Mouse (Mus musculus): Measurements from ENCODE around the gene Cntn4.

Gene Cntn4

GRCm38 (mm10) chr6:106078629-106079028 lies 401.2 kb downstream of the Cntn4 start:
- DNase-seq (ENCODE audit: low spot score): no peak

GRCm38 (mm10) chr6:106097856-106098255 lies 420.4 kb downstream of the Cntn4 start:
- no peak for DNase-seq (ENCODE audit: low spot score)

- no peak for DNase-seq (ENCODE audit: low spot score)
Observed at GRCm38 (mm10) chr6:106118523-106119081, 441.1 kb downstream of the Cntn4 start.

- DNase-seq (ENCODE audit: low spot score): no peak
Observed at GRCm38 (mm10) chr6:106153530-106153929, 476.1 kb downstream of the Cntn4 start.

- no peak for DNase-seq (ENCODE audit: low spot score)
Observed at GRCm38 (mm10) chr6:106155362-106155761, 477.9 kb downstream of the Cntn4 start.

GRCm38 (mm10) chr6:106177546-106177945 lies 500.1 kb downstream of the Cntn4 start:
- DNase-seq (ENCODE audit: low spot score): no peak

- DNase-seq (ENCODE audit: low spot score): no peak
Observed at GRCm38 (mm10) chr6:106181596-106181995, 504.1 kb downstream of the Cntn4 start.

GRCm38 (mm10) chr6:106200974-106201373 lies 523.5 kb downstream of the Cntn4 start:
- DNase-seq (ENCODE audit: low spot score): no peak

- DNase-seq (ENCODE audit: low spot score): no peak
Observed at GRCm38 (mm10) chr6:106207401-106207800, 529.9 kb downstream of the Cntn4 start.

- no peak for DNase-seq (ENCODE audit: low spot score)
Observed at GRCm38 (mm10) chr6:106213071-106213470, 535.6 kb downstream of the Cntn4 start.

GRCm38 (mm10) chr6:106237046-106237948 lies 559.8 kb downstream of the Cntn4 start:
- no peak for DNase-seq (ENCODE audit: low spot score)

GRCm38 (mm10) chr6:106241553-106241952 lies 564.1 kb downstream of the Cntn4 start:
- no peak for DNase-seq (ENCODE audit: low spot score)

GRCm38 (mm10) chr6:106263396-106263795 lies 585.9 kb downstream of the Cntn4 start:
- no peak for DNase-seq (ENCODE audit: low spot score)

- no peak for DNase-seq (ENCODE audit: low spot score)
Observed at GRCm38 (mm10) chr6:106265487-106265886, 588.0 kb downstream of the Cntn4 start.

- DNase-seq (ENCODE audit: low spot score): no peak
Observed at GRCm38 (mm10) chr6:106266304-106266703, 588.8 kb downstream of the Cntn4 start.

GRCm38 (mm10) chr6:106268723-106269122 lies 591.3 kb downstream of the Cntn4 start:
- DNase-seq (ENCODE audit: low spot score): no peak

GRCm38 (mm10) chr6:106277139-106277538 lies 599.7 kb downstream of the Cntn4 start:
- DNase-seq (ENCODE audit: low spot score): no peak

GRCm38 (mm10) chr6:106281621-106282020 lies 604.2 kb downstream of the Cntn4 start:
- no peak for DNase-seq (ENCODE audit: low spot score)

- DNase-seq (ENCODE audit: low spot score): no peak
Observed at GRCm38 (mm10) chr6:106283815-106284214, 606.4 kb downstream of the Cntn4 start.

GRCm38 (mm10) chr6:106299451-106299850 lies 622.0 kb downstream of the Cntn4 start:
- DNase-seq (ENCODE audit: low spot score): no peak

- DNase-seq (ENCODE audit: low spot score): no peak
Observed at GRCm38 (mm10) chr6:106300179-106300578, 622.7 kb downstream of the Cntn4 start.

- DNase-seq (ENCODE audit: low spot score): no peak
Observed at GRCm38 (mm10) chr6:106302435-106302834, 625.0 kb downstream of the Cntn4 start.

GRCm38 (mm10) chr6:106328987-106329386 lies 651.5 kb downstream of the Cntn4 start:
- DNase-seq (ENCODE audit: low spot score): no peak

All from T-cell, adult 2 months (primary cell).